Mouse (Mus musculus) lung, postnatal 0 days (tissue): ENCODE measurements around the gene Eif5a.

Experiments used
- CTCF ChIP-seq: IDR thresholded peaks from 2 replicates; pipeline ENCODE4 v1.5.1; 2016; ENCODE audit warnings: antibody characterized with exemption, mild to moderate bottlenecking
- EP300 ChIP-seq: IDR thresholded peaks from 2 replicates; pipeline ENCODE4 v1.6.1; 2016; ENCODE audit warnings: antibody characterized with exemption, mild to moderate bottlenecking, control low read depth

- TF ChIP-seq CTCF (no peak), EP300 (no peak)
These were observed 18.8 kb downstream of the Eif5a start for GRCm38 (mm10) chr11:69902972-69903371.
